Mouse (Mus musculus) cerebellum, adult 2 months (tissue): ENCODE data around the gene Hdhd3.

Experiments used
- CTCF ChIP-seq: fragments of 200-500 bp; IDR thresholded peaks from 2 replicates; pipeline ENCODE4 v1.5.1; 2011; ENCODE audit warnings: low read depth, mild to moderate bottlenecking, control low read depth, low read length, moderate library complexity, borderline replicate concordance; ENCODE audit not compliant: insufficient read depth
- POLR2A ChIP-seq: fragments of 200-500 bp; IDR thresholded peaks from 2 replicates; pipeline ENCODE4 v1.6.1; 2011; ENCODE audit warnings: low read length, control low read depth, borderline replicate concordance; ENCODE audit not compliant: insufficient read depth

DNA sequence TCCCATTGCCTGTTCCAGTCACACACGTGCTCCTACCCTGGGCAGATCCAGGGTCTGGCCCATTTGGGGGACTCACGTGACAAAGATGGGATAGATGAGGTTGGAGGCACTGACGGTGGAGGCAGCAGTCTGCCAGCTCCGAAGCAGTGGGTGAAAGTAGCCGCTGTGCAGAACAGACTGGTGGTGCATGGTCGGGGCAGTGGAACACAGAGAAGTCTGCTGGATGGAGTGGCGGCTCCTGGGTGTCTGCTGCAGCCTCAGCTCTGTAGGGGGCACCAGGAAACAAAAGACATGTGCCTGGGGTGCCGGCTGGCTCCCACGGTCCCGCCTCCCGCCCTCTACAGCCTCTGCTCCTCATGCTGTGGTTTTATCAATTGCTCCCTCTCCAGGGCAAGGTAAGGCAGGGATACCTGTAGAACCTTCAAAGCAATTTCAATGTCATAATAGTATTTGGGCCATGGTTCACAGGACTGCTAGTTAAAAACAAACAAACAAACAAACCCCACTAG lies 10.8 kb upstream of the Hdhd3 start:
- TF ChIP-seq CTCF (no peak), POLR2A (no peak)
